Mouse (Mus musculus) thymus, adult 2 months (tissue): Measurements from ENCODE around the gene Fgfr2.

Experiments used
- CTCF ChIP-seq: fragments of 200-500 bp; IDR thresholded peaks from 2 replicates; pipeline ENCODE4 v1.5.1; 2012; ENCODE audit warnings: mild to moderate bottlenecking, control low read depth, low read length, moderate library complexity, borderline replicate concordance; ENCODE audit not compliant: control insufficient read depth, poor library complexity, insufficient read depth; ENCODE audit errors: extremely low read depth
- POLR2A ChIP-seq: fragments of 200-500 bp; IDR thresholded peaks from 2 replicates; pipeline ENCODE4 v1.6.1; 2012; ENCODE audit warnings: mild to moderate bottlenecking, low read length, control low read depth, moderate library complexity; ENCODE audit not compliant: control insufficient read depth, poor library complexity, insufficient read depth; ENCODE audit errors: extremely low read depth

- TF ChIP-seq CTCF (no peak), POLR2A (no peak)
Measured at GRCm38 (mm10) chr7:130216272-130216671, 2906.9 kb downstream of the Fgfr2 start.
